9 mouse cellular contexts compared by ENCODE assay signal in the genomic region with DNA sequence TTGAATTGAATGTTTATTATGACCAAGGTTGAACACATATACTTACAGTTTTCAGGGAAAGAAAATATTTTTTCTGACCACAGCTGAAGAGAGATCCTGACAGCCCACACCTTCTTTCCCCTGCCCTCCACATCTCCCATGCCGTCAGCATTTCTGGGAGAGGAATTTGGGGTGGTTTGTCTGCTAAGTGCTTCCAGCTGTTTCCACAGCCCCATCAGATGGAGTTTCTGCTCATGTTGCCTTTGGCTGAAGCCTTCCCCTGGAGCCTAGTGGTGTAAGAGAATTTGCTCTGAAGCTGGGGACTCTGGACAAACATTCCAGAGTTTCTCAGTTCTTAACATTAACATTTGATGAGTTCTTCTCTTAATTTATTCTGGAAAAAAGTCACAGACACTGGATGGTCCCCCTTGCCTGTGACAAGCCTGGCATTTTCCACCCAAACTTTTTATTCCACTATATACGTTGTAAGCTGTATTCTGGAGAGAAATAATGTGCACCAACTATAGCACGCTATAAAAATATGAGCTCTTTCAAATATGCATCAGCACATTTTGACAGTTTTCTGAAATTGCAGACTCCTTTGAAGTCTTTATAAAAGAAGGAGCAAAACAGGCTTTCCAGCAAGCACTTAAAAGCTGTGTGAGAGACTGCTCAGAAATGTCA.
DNase-seq lines count a peak whose midpoint lies in the region; ATAC-seq lines count a peak whose summit lies in the region.
"Had no signal": no experiment of that assay in that cellular context is flagged by ENCODE, and none has a peak within 500 bp of the region (broad histone marks: within the 10 kb centered on the region; RNA-seq: fewer than 3 reads in every experiment).

No protein-coding gene starts in this region.

- DNase-seq in frontal cortex, postnatal 25 days (ENCODE audit: low spot score in 2 of 2), result no peak
- peak; percentile 1 for DNase-seq in right cerebral cortex, adult 18-20 months
- DNase-seq in right cerebral cortex, postnatal 14 days, result no peak
- DNase-seq in heart, postnatal 36 days, result peak; percentile 7 to 17
- peak; percentile 85 for DNase-seq in skeletal muscle tissue, adult 2 months (ENCODE audit: low read depth, low spot score)
- no peak for DNase-seq in thymus, postnatal 25 days
- no peak for DNase-seq in cerebellum, adult 11 months
- DNase-seq: right cerebral cortex, postnatal 25 days had no signal

- intact Hi-C loops in heart, postnatal 36 days (cut with DNase I), result no loop called here

- peak; percentile 27; the same call in 1 of the 2 replicates for ATAC-seq in frontal cortex, adult (ENCODE audit: low TSS enrichment)

Comparison
In these comparisons a context has a peak if more than half of its experiments do, and no peak if none do; other contexts are left out.
1. DNase-seq: peak in right cerebral cortex, adult 18-20 months (single experiment), heart, postnatal 36 days (2 of 2) and skeletal muscle tissue, adult 2 months (single experiment); none in frontal cortex, postnatal 25 days (0 of 2), right cerebral cortex, postnatal 14 days (single experiment), thymus, postnatal 25 days (single experiment) and cerebellum, adult 11 months (single experiment).